Mouse (Mus musculus): ENCODE results near the gene Tdrd6. TPM values are rescaled to one million over a fixed set of nuclear protein-coding genes. Genes with fewer than 3 reads are reported as not detected.

Tdrd6 gene
- polyA plus RNA-seq, 1 experiment from 2014 or later = not detected

Other genes starting within 250 kb of the Tdrd6 start
- gene Mep1a, start 127.5 kb downstream of the Tdrd6 start, polyA plus RNA-seq (2016; fragmentation: Nextera tagmentation; extraction: Ambion mirVana) = not detected in 2 replicates
- 0.20 TPM in 1 of 2 replicates, not detected in the other for gene Ankrd66, start 86.7 kb downstream of the Tdrd6 start, polyA plus RNA-seq (2016; fragmentation: Nextera tagmentation; extraction: Ambion mirVana)
- gene Pla2g7, start 62.2 kb downstream of the Tdrd6 start, polyA plus RNA-seq (2016; fragmentation: Nextera tagmentation; extraction: Ambion mirVana) = 12.0 and 12.5 TPM in 2 replicates
- gene Slc25a27, start 36.9 kb upstream of the Tdrd6 start, polyA plus RNA-seq (2016; fragmentation: Nextera tagmentation; extraction: Ambion mirVana) = 12.5 and 19.9 TPM in 2 replicates
- 14.7 and 20.2 TPM in 2 replicates for gene Cyp39a1, start 37.1 kb upstream of the Tdrd6 start, polyA plus RNA-seq (2016; fragmentation: Nextera tagmentation; extraction: Ambion mirVana)
- gene Rcan2, start 171.1 kb upstream of the Tdrd6 start, polyA plus RNA-seq (2016; fragmentation: Nextera tagmentation; extraction: Ambion mirVana) = 14.5 and 28.9 TPM in 2 replicates